Mouse (Mus musculus) spleen, adult 2 months (tissue): ENCODE results near the gene Npas3. TPM values are rescaled to one million over a fixed set of nuclear protein-coding genes. Genes with fewer than 3 reads are reported as not detected.

Experiments used
- DNase-seq, 2 experiments: peaks; one replicate each; pipeline versions ENCODE4 v3.0.0 to v3.0.0-alpha.2; 2012 to 2021; ENCODE audit warnings: low spot score in 2 of 2, low read depth in 1 of 2
- H3K27ac ChIP-seq: fragments of 200-500 bp; 2 replicates; pipeline ENCODE4 v1.5.1; 2012; ENCODE audit warnings: low read length, inconsistent platforms; ENCODE audit not compliant: insufficient read depth
- H3K27me3 ChIP-seq: fragments of 200-500 bp; 2 replicates; pipeline ENCODE4 v1.6.1; 2012; ENCODE audit warnings: mild to moderate bottlenecking, moderate library complexity, low read length, inconsistent platforms; ENCODE audit not compliant: control insufficient read depth, insufficient read depth
- H3K36me3 ChIP-seq: fragments of 200-500 bp; 2 replicates; pipeline ENCODE4 v1.6.1; 2012; ENCODE audit warnings: mild to moderate bottlenecking, low read length, inconsistent platforms; ENCODE audit not compliant: control insufficient read depth, insufficient read depth
- H3K4me1 ChIP-seq: fragments of 200-500 bp; 2 replicates; pipeline ENCODE4 v1.6.1; 2011; ENCODE audit warnings: inconsistent platforms; ENCODE audit not compliant: control insufficient read depth, insufficient read depth, insufficient read length
- H3K4me3 ChIP-seq: fragments of 200-500 bp; 2 replicates; pipeline ENCODE4 v1.5.1; 2011; ENCODE audit warnings: mild to moderate bottlenecking, inconsistent platforms; ENCODE audit not compliant: insufficient read depth, insufficient read length; ENCODE audit errors: extremely low read depth
- CTCF ChIP-seq: fragments of 200-500 bp; IDR thresholded peaks from 2 replicates; pipeline ENCODE4 v1.5.1; 2011; ENCODE audit warnings: mild to moderate bottlenecking, inconsistent platforms; ENCODE audit not compliant: insufficient read depth, insufficient read length, insufficient replicate concordance; ENCODE audit errors: extremely low read depth
- POLR2A ChIP-seq: fragments of 200-500 bp; IDR thresholded peaks from 2 replicates; pipeline ENCODE4 v1.6.1; 2011; ENCODE audit warnings: low read depth, low read length, inconsistent platforms
- WGBS: fragments of 180-500 bp; shearing (Covaris S2); methylation state at CpG from one replicate; pipeline ENCODE4 v1.1.7; 2018; 5-methylcytosine and 5-hydroxymethylcytosine counted together
- polyA plus RNA-seq: library from polyadenylated mRNA; depleted of rRNA; stranded (reverse); fragments of >200 nt; gene quantifications from 2 replicates; pipeline ENCODE4 v1.2.3, GENCODE M21; 2012

Gene Npas3
- polyA plus RNA-seq, 1 experiment, result 0.26 TPM

DNA sequence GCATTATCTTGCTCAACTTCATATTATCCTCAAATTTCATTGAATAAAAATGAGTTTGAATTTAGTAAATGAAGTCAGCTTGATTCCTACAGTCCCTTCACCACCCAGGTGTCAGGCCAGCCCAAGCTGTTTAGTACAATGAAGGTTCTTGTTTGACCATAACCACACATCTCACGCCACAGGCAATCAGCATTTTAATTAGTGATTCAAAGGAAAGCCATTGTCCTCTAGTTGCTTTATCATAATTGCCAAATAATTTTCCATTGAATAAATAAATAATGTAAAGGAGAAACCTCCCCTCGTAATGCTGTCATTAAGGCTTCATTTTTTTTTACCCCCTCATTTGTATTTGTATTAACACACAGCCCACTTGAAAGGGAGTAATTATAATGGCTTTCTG is 73.5 kb downstream of the Npas3 start:
- no peak overlapping the region for H3K27ac ChIP-seq
- 87% methylated on average over 2 of the region's 2 CpGs for WGBS
- no peak for DNase-seq
- no peaks in the 10 kb centered on the region for H3K27me3 ChIP-seq
- H3K36me3 ChIP-seq, result no peaks in the 10 kb centered on the region
- TF ChIP-seq POLR2A (no peak), CTCF (no peak)
- no peaks in the 10 kb centered on the region for H3K4me1 ChIP-seq
- no peak overlapping the region for H3K4me3 ChIP-seq

DNA sequence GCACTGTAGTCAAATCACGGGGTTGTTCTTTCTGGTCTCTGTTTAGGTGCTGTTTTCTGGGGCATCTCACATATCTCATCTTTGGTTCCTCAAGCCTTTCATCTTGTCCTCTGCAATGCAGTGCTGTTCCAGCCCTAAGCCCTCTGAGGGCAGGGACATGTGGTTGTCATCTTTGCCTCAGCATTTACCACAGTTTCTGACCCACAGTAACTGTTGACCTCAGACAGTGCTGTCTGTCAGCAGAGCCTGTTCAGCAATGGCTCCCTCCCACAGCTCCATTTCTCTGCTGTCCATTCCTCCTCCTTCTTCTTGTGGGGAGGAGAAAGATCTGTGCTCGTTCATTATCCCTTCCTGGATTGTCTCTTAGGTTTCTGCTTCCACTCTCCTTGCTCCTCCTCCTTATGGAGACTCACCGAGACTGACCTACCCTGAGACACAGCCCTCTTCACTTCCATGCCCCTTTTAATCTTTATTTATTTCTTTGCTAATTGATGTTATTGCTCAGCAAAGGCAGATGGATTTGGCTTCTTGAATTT is 79.2 kb downstream of the Npas3 start:
- Histone ChIP-seq H3K36me3 (no peaks in the 10 kb centered on the region), H3K27me3 (no peaks in the 10 kb centered on the region), H3K4me3 (no peak overlapping the region), H3K4me1 (no peaks in the 10 kb centered on the region), H3K27ac (no peak overlapping the region)
- 52% methylated on average over 3 of the region's 3 CpGs for WGBS
- no peak for TF ChIP-seq CTCF
- no peak for TF ChIP-seq POLR2A
- no peak for DNase-seq

DNA sequence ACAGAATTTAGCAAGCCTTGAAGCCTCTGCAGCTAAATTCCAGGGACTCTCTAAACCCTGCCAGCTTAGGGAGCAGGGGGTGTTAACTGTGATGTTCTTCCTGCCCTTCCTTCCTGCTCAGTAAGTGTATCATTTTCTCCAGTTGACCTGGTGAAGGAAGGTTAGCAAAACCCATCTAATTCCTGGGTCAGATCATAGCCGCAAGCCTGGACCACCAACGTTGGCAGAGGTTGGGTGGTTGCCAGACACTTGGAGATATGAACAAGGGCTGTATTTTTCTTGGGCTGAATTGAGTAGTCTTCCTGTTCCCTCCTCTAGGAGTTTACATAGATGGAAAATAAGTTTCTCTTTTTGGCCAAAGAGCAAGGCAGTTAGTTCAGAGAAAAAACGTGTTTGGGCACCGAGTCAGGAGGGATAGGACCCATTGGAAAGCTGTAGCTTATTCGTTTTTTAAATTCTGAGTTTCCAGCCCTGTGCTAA is 79.8 kb downstream of the Npas3 start:
- Histone ChIP-seq H3K36me3 (no peaks in the 10 kb centered on the region), H3K4me3 (no peak overlapping the region), H3K27ac (no peak overlapping the region), H3K4me1 (no peaks in the 10 kb centered on the region), H3K27me3 (no peaks in the 10 kb centered on the region)
- no peak for DNase-seq
- WGBS, result 42% methylated on average over 5 of the region's 5 CpGs
- TF ChIP-seq CTCF (no peak), POLR2A (no peak)

- TF ChIP-seq CTCF (no peak), POLR2A (no peak)
- 82% methylated on average over 6 of the region's 6 CpGs for WGBS
- no peaks in the 10 kb centered on the region for H3K27me3 ChIP-seq
- no peak overlapping the region for H3K27ac ChIP-seq
- DNase-seq, result no peak
- no peaks in the 10 kb centered on the region for H3K4me1 ChIP-seq
- H3K36me3 ChIP-seq, result no peaks in the 10 kb centered on the region
- no peak overlapping the region for H3K4me3 ChIP-seq
Measured at GRCm38 (mm10) chr12:53330141-53330540, 81.7 kb downstream of the Npas3 start.

GRCm38 (mm10) chr12:53331391-53331790 is 82.9 kb downstream of the Npas3 start:
- H3K27ac ChIP-seq, result no peak overlapping the region
- WGBS, result 87% methylated on average over 9 of the region's 9 CpGs
- H3K36me3 ChIP-seq, result no peaks in the 10 kb centered on the region
- no peak overlapping the region for H3K4me3 ChIP-seq
- no peak for DNase-seq
- no peaks in the 10 kb centered on the region for H3K4me1 ChIP-seq
- no peak for TF ChIP-seq CTCF
- no peak for TF ChIP-seq POLR2A
- H3K27me3 ChIP-seq, result no peaks in the 10 kb centered on the region

GRCm38 (mm10) chr12:53331800-53332199 is 83.3 kb downstream of the Npas3 start:
- Histone ChIP-seq H3K27ac (no peak overlapping the region), H3K4me3 (no peak overlapping the region), H3K36me3 (no peaks in the 10 kb centered on the region), H3K4me1 (no peaks in the 10 kb centered on the region), H3K27me3 (no peaks in the 10 kb centered on the region)
- no peak for DNase-seq
- 83% methylated on average over 3 of the region's 3 CpGs for WGBS
- TF ChIP-seq CTCF, result no peak
- no peak for TF ChIP-seq POLR2A

DNA sequence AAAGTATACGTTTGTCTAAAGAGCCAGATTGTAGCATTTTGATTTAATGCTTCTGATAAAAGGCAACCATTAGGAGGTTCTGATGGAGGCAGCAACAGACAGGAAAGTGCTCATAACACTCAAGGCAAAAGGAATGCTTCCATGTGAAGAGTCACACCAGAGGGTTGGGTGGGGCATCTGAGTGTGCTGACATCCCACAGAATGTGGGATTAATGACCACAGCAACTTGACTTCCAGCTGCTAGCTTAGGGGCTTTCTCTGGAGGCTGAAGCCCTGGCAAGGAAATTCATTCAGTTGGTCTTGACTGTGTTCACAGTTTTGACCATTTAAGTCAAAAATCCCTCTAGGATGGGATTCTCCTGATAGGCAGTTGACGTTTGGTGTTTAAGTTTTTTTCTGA is 84.8 kb downstream of the Npas3 start:
- TF ChIP-seq POLR2A (no peak), CTCF (no peak)

GRCm38 (mm10) chr12:53338349-53338948 is 90.0 kb downstream of the Npas3 start:
- Histone ChIP-seq H3K36me3 (no peaks in the 10 kb centered on the region), H3K27ac (no peak overlapping the region), H3K4me1 (no peaks in the 10 kb centered on the region), H3K4me3 (no peak overlapping the region), H3K27me3 (no peaks in the 10 kb centered on the region)
- WGBS, result 93% methylated on average over 14 of the region's 14 CpGs
- TF ChIP-seq POLR2A (no peak), CTCF (no peak)
- no peak for DNase-seq

More for the DNA sequence above, 84.8 kb downstream of the Npas3 start:
- Histone ChIP-seq H3K27ac (no peak overlapping the region), H3K27me3 (no peaks in the 10 kb centered on the region), H3K4me3 (no peak overlapping the region), H3K36me3 (no peaks in the 10 kb centered on the region), H3K4me1 (no peaks in the 10 kb centered on the region)
- no peak for DNase-seq
- WGBS, result 80% methylated on average over 2 of the region's 2 CpGs
